Mouse (Mus musculus): ENCODE data around the gene Poll.

GRCm38 (mm10) chr19:45595481-45595880 lies 35.1 kb upstream of the Poll start:
- TF ChIP-seq CTCF (IDR thresholded peaks at IDR 0.05; ENCODE audit: borderline replicate concordance, insufficient read depth, low read length) (no peak), POLR2A (IDR thresholded peaks at IDR 0.05; ENCODE audit: low read depth, low read length) (no peak)

Measured in embryonic fibroblast, embryonic 13.5 days (primary cell).